Mouse (Mus musculus) neural tube, embryonic 14.5 days (tissue): ENCODE measurements around the gene Slc22a12. TPM values are rescaled to one million over a fixed set of nuclear protein-coding genes. Genes with fewer than 3 reads are reported as not detected.

ENCODE experiments used
- ATAC-seq: fragments of 200-750 bp; cut with Nextera tagmentation; 2 replicates; pipeline ENCODE4 v1.8.0; 2017; ENCODE audit warnings: low read depth, mild to moderate bottlenecking, moderate TSS enrichment, moderate library complexity
- H3K27ac ChIP-seq: fragments of 300-500 bp; sonication (generic); 2 replicates; pipeline ENCODE4 v1.5.1; 2014; ENCODE audit warnings: low read depth, mild to moderate bottlenecking, control low read depth, low read length, moderate library complexity, mixed read lengths
- H3K27me3 ChIP-seq: fragments of 300-500 bp; sonication (generic); 2 replicates; pipeline ENCODE4 v1.6.1; 2014; ENCODE audit warnings: low read length; ENCODE audit not compliant: control insufficient read depth, insufficient read depth
- H3K36me3 ChIP-seq: fragments of 300-500 bp; sonication (generic); 2 replicates; pipeline ENCODE4 v1.6.1; 2014; ENCODE audit warnings: low read length, mixed read lengths; ENCODE audit not compliant: control insufficient read depth, insufficient read depth
- H3K4me1 ChIP-seq: fragments of 300-500 bp; sonication (generic); 2 replicates; pipeline ENCODE4 v1.6.1; 2014; ENCODE audit warnings: low read length; ENCODE audit not compliant: control insufficient read depth, insufficient read depth
- H3K4me2 ChIP-seq: fragments of 300-500 bp; sonication (generic); 2 replicates; pipeline ENCODE4 v1.6.1; 2014; ENCODE audit warnings: mild to moderate bottlenecking, low read depth, low read length, control low read depth
- H3K4me3 ChIP-seq: fragments of 300-500 bp; sonication (generic); 2 replicates; pipeline ENCODE4 v1.5.1; 2014; ENCODE audit warnings: low read depth, low read length, control low read depth, mixed read lengths
- H3K9ac ChIP-seq: fragments of 300-500 bp; sonication (generic); replicated peaks from 2 replicates; pipeline ENCODE4 v1.6.1; 2014; ENCODE audit warnings: low read depth, mild to moderate bottlenecking, control low read depth, low read length, mixed read lengths
- H3K9me3 ChIP-seq: fragments of 300-500 bp; sonication (generic); 2 replicates; pipeline ENCODE4 v1.6.1; 2016; ENCODE audit warnings: low read length; ENCODE audit not compliant: control insufficient read depth
- WGBS: fragments of 180-500 bp; shearing (Covaris S2); extraction: QIAGEN DNeasy Blood & Tissue Kit; methylation state at CpG from one replicate; pipeline ENCODE4 v1.1.7; 2014; 5-methylcytosine and 5-hydroxymethylcytosine counted together
- polyA plus RNA-seq: library from polyadenylated mRNA; unstranded; fragments of >200 nt; fragmentation: Nextera tagmentation; extraction: Ambion mirVana; gene quantifications from 2 replicates; pipeline ENCODE4 v1.2.1, GENCODE M21; 2014

Slc22a12 gene
- polyA plus RNA-seq, 1 experiment from 2014 or later, result 0.11 TPM

- Histone ChIP-seq H3K36me3 (peaks cover 14% of the 10 kb centered on the region), H3K4me3 (no peak overlapping the region), H3K9me3 (no peaks in the 10 kb centered on the region), H3K9ac (no peak overlapping the region), H3K27me3 (no peaks in the 10 kb centered on the region), H3K27ac (peak overlapping the region; percentile 5; the same call in 1 of the 2 replicates), H3K4me1 (peaks cover 26% of the 10 kb centered on the region), H3K4me2 (no peak overlapping the region)
- 75% methylated on average over 17 of the region's 17 CpGs for WGBS
- ATAC-seq, result no peak
Measured at GRCm38 (mm10) chr19:6527839-6528531, 14.8 kb downstream of the Slc22a12 start.

GRCm38 (mm10) chr19:6527439-6527838, 15.4 kb downstream of the Slc22a12 start:
- ATAC-seq, result no peak
- H3K9ac ChIP-seq, result no peak overlapping the region
- H3K9me3 ChIP-seq, result no peaks in the 10 kb centered on the region
- WGBS, result 89% methylated on average over 3 of the region's 3 CpGs
- H3K4me3 ChIP-seq, result no peak overlapping the region
- H3K27me3 ChIP-seq, result no peaks in the 10 kb centered on the region
- H3K36me3 ChIP-seq, result peaks cover 19% of the 10 kb centered on the region
- H3K4me2 ChIP-seq, result no peak overlapping the region
- H3K27ac ChIP-seq, result peak overlapping the region; percentile 5; the same call in 1 of the 2 replicates
- peaks cover 21% of the 10 kb centered on the region for H3K4me1 ChIP-seq

- WGBS, result 92% methylated on average over 9 of the region's 9 CpGs
- Histone ChIP-seq H3K9ac (no peak overlapping the region), H3K36me3 (peaks cover 31% of the 10 kb centered on the region), H3K4me1 (peaks cover 8% of the 10 kb centered on the region; the same call in 1 of the 2 replicates), H3K4me3 (no peak overlapping the region), H3K27ac (no peak overlapping the region), H3K4me2 (no peak overlapping the region), H3K27me3 (no peaks in the 10 kb centered on the region), H3K9me3 (no peaks in the 10 kb centered on the region)
- ATAC-seq, result no peak
Measured at GRCm38 (mm10) chr19:6526010-6526409, 16.8 kb downstream of the Slc22a12 start.

GRCm38 (mm10) chr19:6525023-6525422, 17.8 kb downstream of the Slc22a12 start:
- H3K27ac ChIP-seq, result no peak overlapping the region
- no peak for ATAC-seq
- peaks cover 8% of the 10 kb centered on the region; the same call in 1 of the 2 replicates for H3K4me1 ChIP-seq
- H3K9me3 ChIP-seq, result no peaks in the 10 kb centered on the region
- 86% methylated on average over 4 of the region's 4 CpGs for WGBS
- H3K36me3 ChIP-seq, result peaks cover 41% of the 10 kb centered on the region
- no peak overlapping the region for H3K4me2 ChIP-seq
- H3K27me3 ChIP-seq, result no peaks in the 10 kb centered on the region
- H3K4me3 ChIP-seq, result no peak overlapping the region
- H3K9ac ChIP-seq, result no peak overlapping the region

- H3K27me3 ChIP-seq, result no peaks in the 10 kb centered on the region
- ATAC-seq, result no peak
- peaks cover 17% of the 10 kb centered on the region for H3K4me1 ChIP-seq
- no peak overlapping the region for H3K4me3 ChIP-seq
- H3K4me2 ChIP-seq, result no peak overlapping the region
- 96% methylated on average over 14 of the region's 14 CpGs for WGBS
- no peak overlapping the region for H3K27ac ChIP-seq
- no peak overlapping the region for H3K9ac ChIP-seq
- no peaks in the 10 kb centered on the region for H3K9me3 ChIP-seq
- peaks cover 49% of the 10 kb centered on the region for H3K36me3 ChIP-seq
Measured at GRCm38 (mm10) chr19:6522289-6522688, 20.5 kb downstream of the Slc22a12 start.

GRCm38 (mm10) chr19:6521630-6522029, 21.2 kb downstream of the Slc22a12 start:
- 90% methylated on average over 3 of the region's 3 CpGs for WGBS
- no peak for ATAC-seq
- H3K27ac ChIP-seq, result no peak overlapping the region
- no peak overlapping the region for H3K4me2 ChIP-seq
- peaks cover 17% of the 10 kb centered on the region for H3K4me1 ChIP-seq
- H3K36me3 ChIP-seq, result peaks cover 55% of the 10 kb centered on the region
- H3K27me3 ChIP-seq, result no peaks in the 10 kb centered on the region
- H3K9ac ChIP-seq, result no peak overlapping the region
- no peaks in the 10 kb centered on the region for H3K9me3 ChIP-seq
- no peak overlapping the region for H3K4me3 ChIP-seq

GRCm38 (mm10) chr19:6519483-6519882, 23.3 kb downstream of the Slc22a12 start:
- H3K9me3 ChIP-seq, result no peaks in the 10 kb centered on the region
- H3K4me1 ChIP-seq, result peaks cover 17% of the 10 kb centered on the region
- H3K27ac ChIP-seq, result no peak overlapping the region
- no peak overlapping the region for H3K4me3 ChIP-seq
- no peaks in the 10 kb centered on the region for H3K27me3 ChIP-seq
- H3K9ac ChIP-seq, result no peak overlapping the region
- H3K4me2 ChIP-seq, result no peak overlapping the region
- ATAC-seq, result 0 out of 2 replicates have a peak, but pooled peaks have one; percentile 24
- 47% methylated on average over 2 of the region's 2 CpGs for WGBS
- peaks cover 58% of the 10 kb centered on the region for H3K36me3 ChIP-seq

- Histone ChIP-seq H3K4me3 (no peak overlapping the region), H3K36me3 (peaks cover 60% of the 10 kb centered on the region), H3K9me3 (no peaks in the 10 kb centered on the region), H3K4me1 (peaks cover 17% of the 10 kb centered on the region), H3K9ac (no peak overlapping the region), H3K4me2 (no peak overlapping the region), H3K27ac (peak overlapping the region; percentile 55), H3K27me3 (no peaks in the 10 kb centered on the region)
- WGBS, result 30% methylated on average over 5 of the region's 5 CpGs
- peak; percentile 25 for ATAC-seq
Measured at GRCm38 (mm10) chr19:6518601-6519000, 24.2 kb downstream of the Slc22a12 start.

GRCm38 (mm10) chr19:6516153-6516552, 26.7 kb downstream of the Slc22a12 start:
- no peak overlapping the region for H3K4me3 ChIP-seq
- no peak overlapping the region for H3K4me2 ChIP-seq
- H3K27ac ChIP-seq, result no peak overlapping the region
- peaks cover 21% of the 10 kb centered on the region for H3K4me1 ChIP-seq
- no peak for ATAC-seq
- H3K27me3 ChIP-seq, result no peaks in the 10 kb centered on the region
- peaks cover 40% of the 10 kb centered on the region for H3K36me3 ChIP-seq
- no peaks in the 10 kb centered on the region for H3K9me3 ChIP-seq
- H3K9ac ChIP-seq, result no peak overlapping the region
- 62% methylated on average over 8 of the region's 8 CpGs for WGBS
